Mouse (Mus musculus) heart, adult 18-20 months (tissue): ENCODE data around the gene Tspan10. TPM values are rescaled to one million over a fixed set of nuclear protein-coding genes. Genes with fewer than 3 reads are reported as not detected.
"Not testable (repeated sequence)": the region's sequence is repeated elsewhere in the genome, so short reads cannot be mapped to it uniquely, and the experiment has no call there.

Source experiments
- DNase-seq, 2 experiments: peaks; one replicate each; pipeline ENCODE4 v3.0.0; 2021 to 2022; ENCODE audit warnings: mixed read lengths in 1 of 2
- long read RNA-seq, 2 experiments: library from polyadenylated mRNA; stranded (forward); transcript quantifications; one replicate each; pipeline ENCODE4 v2.0.0; 2021
- total RNA-seq, 2 experiments: library from RNA; stranded (reverse); gene quantifications; 2 replicates each; pipeline ENCODE4 v1.2.3; 2021

Tspan10 gene
- 1 to 10 TPM; 1.0 to 2.3 TPM for total RNA-seq
- long read RNA-seq, experiment 1, partial matches to known transcripts = 0 of 2 reads
- long read RNA-seq, experiment 1, other reads (novel, unspliced or antisense) = 0 of 2 reads
- long read RNA-seq, experiment 2, partial matches to known transcripts = 0 of 1 reads
- long read RNA-seq, experiment 2, other reads (novel, unspliced or antisense) = 0 of 1 reads

DNA sequence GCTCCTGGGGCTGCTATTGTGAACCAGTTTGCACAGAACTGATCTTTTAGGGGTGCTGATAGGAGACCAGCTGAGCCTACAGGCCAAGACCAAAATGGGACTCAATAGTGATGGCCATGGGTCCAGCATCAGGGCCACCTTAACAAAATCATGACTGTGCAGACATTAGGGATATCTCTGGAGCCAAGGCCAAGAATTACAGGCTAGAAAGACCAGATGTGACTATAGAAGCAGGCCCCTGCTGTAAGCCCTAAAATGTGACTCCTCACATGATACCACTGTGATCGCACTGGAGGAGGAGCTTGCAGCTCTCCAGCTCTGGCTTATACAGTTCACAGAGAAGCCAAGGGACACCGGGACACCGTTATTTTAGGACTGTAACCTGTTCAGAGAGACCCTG lies at the start of gene Tspan10:
Tspan10 (plus strand) TSS at position 301 of the 400 bp plus-strand sequence.
- DNase-seq = no peak

DNA sequence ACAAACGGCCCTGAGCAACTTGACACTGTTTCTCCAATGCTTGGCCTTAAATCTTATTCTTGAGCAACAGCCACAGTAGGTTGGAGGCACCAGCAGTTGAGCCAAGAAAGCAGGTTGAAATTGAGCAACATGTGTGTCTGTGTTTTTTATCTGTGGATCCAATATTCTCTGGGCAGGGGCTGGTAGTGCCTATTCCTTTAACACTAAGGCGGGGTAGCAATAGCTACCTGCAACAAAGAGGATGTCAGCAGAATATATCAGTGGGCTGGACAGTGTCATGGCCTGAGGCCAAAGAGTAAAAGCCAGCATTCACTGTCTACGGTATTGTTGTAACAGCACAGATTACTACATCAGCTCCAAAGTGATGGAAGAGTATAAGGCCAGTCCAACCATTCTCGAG lies 46.8 kb upstream of the Tspan10 start:
- DNase-seq = no peak

DNA sequence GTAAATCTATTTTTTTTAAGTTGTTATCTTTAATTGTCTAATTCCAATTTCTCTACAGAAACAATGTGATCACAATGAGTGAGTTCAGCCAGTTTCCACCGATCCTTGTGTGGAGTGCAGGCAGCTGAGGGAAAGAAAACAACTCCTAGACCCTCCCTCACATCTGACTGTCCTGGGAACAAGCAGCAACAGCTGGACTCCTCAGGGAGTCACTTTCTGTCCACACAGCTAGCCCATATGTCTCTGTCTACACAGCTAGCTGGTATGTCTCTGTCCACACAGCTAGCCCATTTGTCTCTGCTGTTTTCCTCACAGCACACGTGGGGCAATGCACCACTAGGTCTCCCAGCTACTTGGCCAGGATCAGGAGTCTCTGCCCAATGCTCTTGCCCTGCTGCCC lies 44.8 kb upstream of the Tspan10 start:
- DNase-seq = no peak

DNA sequence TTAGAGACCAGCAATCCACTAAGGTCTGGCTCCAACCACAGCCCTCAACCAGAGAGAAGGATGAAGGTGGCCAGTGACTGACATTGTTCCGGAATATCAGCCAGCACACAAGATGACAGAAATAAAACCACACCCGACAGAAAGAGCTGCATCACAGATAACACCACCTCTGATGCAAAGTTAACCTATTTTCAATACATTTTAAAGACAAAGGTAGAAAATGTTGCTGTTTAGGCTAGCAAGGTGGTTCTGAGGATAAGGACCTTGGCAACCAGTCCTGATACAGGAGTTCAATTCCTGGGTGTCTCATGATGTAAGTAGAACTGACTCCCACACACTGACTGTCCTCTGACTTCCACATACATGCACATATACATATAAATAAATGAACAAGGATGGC lies 43.1 kb upstream of the Tspan10 start:
- no peak for DNase-seq

DNA sequence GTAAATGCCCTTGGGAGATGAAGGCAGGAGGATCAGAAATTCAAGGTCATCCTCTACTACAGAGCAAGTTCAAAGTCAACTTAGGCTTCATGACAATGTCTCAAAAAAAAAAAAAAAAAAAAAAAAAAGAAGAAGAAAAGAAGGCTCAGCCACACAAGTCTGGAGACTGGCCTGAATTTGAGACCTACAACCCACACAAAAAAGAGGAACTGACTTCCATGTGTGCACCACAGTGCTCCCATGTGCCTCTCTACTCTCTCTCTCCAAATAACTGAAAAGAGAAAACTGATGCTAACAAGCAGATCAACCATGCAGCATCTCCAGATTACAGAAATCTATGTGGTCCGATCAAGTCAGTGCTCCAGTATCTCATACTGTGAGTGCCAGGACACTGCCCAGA lies 37.6 kb upstream of the Tspan10 start:
- DNase-seq = no peak

DNA sequence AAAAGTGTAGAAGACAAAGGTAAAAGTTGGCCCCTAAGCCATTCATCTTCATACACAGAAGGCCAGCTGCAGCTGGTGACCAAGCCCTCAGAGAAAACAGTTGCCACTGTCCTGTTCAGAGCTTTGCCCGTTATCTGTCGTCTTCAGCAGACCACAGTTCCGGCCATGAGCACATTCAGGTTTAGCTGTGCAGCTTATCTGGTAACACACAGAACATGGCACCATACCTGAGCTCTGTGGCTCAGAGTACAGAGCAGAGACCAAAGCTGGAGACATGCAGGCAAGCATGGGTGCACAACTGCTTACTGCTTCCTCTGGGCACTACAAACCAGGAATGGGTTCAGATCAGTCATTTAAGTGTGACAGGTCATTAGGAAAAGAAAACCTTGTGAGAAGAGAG lies 36.6 kb upstream of the Tspan10 start:
- DNase-seq = no peak

DNA sequence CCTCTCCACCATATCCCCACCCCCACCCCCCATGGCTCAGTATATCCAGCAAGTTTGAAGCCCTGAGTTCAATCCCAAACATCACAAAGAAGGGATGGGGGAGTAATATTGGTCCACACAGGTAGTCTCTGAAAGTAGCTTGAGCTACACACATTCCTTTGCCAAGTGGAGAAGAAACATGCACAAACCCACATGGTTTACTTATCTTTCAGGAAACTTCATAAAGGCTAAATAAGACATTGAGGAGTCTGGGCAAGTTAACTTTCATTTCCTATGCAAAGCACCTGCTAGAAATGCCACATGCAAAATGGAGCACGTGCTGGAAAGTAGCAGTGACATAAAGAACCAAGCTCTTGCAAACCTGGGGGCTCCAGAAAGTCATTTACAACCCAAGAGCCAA lies 36.0 kb upstream of the Tspan10 start:
- no peak for DNase-seq

DNA sequence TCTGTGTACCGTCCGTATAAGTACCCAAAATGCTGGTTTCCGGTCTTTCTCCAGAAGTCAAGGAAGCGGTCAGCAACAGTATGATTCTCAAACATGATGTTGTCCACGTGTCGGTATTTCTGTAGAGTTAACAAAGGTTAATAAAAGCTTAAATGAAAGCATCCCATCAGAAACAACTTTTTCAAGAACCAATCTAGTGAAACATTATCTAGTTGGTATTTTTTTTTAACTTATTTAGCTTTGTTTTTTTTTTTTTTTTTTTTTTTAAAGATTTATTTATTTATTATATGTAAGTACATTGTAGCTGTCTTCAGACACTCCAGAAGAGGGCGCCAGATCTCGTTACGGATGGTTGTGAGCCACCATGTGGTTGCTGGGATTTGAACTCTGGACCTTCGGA lies 28.8 kb upstream of the Tspan10 start:
- not testable (repeated sequence) for DNase-seq

DNA sequence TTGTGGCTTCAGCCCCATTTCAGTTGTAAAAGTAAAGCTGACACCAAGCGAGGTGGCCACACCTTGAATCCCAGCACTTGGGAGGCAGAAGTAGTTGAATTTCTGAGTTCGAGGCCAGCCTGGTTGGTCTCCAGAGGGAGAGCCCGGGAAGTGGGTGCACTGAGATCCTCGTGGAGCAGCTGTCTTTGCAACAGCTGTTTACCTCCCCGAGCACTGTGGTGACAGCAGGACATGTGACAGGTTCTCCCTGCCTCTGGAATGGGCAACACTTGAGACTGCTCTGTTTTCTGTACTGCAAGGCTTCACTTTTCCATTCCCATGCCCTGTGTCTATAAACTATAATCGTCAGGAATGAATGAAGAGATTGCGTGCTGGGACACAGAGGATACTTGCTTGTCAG lies 24.6 kb upstream of the Tspan10 start:
- no peak for DNase-seq

DNA sequence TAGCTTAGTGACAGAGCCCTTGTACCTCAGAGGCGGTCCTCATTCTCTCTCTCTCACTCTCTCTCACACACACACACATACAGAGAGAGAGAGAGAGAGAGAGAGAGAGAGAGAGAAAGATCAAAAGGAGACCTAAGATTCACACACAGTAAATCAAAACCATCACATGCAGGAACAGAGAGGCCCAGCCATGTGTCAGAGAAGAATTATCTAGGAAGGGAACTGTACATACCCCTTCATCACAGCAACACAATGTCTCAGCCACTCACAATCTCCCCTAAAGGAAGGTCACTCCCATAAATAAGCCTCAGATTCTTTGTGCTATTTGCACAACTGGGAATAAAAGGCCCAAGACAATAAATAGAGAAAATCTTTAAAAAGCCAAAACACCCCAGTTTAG lies 23.9 kb upstream of the Tspan10 start:
- DNase-seq = no peak

DNA sequence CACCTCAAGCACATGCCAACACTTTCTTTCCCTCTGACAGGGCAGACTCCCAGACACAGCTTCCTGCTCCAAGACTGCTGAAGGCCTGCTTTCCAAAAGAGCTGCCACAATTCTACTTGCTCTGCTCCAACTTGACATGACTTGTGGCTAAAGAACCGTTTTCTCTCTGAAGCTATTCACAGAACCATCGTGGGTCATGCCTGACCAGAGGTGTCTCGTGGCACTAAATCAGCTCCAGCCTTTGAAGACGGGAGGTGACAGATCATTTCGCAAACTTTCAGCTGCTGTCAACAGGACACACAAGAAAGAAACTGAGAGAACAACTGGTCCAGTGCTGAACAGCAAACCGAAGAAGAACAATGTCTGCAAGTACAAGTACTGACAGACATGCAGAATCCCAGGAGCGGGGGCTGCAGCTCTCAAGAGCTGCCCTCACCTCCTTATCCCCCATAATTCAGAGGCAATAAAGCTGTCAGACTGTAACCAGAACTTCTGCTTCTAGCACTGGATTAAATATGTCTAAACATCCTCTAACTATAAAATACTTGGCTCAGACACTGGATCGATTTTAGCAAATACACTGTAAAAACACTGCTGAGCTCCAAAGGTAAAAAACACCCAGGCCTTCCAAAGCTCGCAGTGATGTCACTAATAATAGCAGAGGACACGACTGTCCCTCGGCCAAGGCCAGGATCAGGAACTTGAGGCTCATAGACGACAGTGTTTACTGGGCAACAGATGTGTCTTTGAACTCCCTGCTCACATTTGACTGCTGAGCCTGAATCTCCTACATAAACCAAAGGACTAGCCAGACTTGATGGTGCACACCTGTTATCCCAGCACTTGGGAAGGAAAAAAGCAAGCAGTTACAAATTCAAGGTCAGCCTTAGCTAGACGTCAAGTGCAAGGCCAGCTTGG lies 19.5 kb upstream of the Tspan10 start:
- peak in 1 of 2 experiments; percentile 13 for DNase-seq

DNA sequence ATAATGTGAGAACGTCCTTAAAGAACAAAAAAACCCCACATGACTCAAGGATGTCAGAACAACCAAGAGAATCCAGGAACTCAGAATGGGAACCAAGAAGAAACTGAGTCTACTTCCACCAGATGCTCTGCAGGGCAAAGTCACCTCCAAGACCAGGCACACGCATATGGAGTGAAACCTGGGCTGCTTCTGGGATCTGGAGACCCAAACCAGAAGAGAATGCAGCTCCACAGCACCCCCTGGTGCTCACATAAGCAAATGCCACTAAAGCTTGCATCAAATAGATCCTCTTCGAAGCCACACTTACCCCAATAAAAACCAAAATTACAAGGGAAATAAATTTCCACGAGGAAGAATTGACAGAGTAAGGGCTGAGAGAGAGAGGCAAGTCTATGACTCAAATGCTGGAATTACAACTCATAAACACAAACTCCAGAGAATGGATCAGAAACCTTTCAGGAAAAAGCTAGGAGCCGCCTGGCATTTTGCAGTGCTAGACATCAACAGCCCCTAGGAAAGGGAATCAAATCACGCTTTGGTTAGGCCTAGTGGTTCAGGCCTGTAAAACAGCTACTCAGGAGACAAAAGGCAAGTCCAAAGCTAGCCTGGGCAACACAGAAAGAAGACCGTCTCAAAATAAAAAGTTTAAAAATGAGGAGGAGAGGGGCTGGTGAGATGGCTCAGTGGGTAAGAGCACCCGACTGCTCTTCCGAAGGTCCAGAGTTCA lies 18.7 kb upstream of the Tspan10 start:
- peak; percentile 39 to 80 for DNase-seq

DNA sequence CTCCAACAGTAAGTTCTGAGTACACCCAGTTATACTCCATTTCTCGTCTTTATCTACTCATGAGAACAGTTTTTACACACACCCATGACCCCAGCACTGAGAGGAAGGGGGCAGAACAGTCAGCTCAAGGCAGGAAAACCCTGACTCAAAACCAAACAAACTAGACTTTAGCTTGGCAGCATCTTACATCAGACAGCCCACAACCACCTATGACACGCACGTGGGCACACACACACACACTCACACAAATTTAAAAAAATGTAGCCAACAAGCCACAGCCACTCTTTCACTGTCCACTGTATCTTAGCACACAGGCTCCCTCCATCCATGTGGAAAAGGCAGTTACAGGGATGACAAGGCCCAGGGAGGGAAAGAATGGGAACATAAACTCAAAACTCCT lies 15.7 kb upstream of the Tspan10 start:
- DNase-seq = no peak

DNA sequence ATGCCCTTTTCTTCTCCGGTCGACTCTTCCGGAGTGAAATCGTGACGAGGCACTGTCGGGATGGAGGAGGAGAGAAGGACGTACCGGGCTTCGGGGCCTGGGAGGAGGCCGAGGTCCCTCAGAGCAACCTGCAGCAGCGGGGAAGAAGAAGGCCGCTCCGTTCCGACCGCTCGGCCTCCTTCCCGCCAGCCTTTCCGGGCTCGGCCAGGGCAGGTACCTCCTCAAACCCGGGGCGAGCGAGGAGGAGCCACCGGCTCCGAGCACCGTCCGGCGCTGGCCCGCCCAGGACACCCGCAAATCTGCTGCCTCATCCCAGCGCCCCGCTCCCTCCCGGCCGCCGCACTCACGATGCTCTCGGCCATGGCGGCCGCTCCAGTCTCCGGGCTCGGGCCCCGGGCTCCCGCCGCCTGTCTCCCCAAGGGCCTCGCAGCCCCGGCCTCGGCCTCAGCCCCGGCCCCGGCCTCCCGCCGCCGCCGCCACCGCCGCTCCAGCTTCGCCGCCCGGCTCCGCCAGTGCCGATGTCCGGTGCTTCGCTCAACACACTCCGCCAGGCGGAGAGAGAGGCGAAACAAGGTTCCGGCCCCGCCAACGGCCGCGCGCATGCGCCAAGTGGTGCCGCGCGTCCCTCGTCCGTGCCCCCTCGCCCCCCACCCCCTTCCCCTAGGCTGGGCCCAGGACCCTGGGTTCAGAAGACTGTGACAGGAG lies 5.1 kb upstream of the Tspan10 start, which contains the start of gene Nploc4:
Nploc4 (minus strand) TSS at position 557 of the 705 bp plus-strand sequence.
- DNase-seq = peak; percentile 89 to 93

DNA sequence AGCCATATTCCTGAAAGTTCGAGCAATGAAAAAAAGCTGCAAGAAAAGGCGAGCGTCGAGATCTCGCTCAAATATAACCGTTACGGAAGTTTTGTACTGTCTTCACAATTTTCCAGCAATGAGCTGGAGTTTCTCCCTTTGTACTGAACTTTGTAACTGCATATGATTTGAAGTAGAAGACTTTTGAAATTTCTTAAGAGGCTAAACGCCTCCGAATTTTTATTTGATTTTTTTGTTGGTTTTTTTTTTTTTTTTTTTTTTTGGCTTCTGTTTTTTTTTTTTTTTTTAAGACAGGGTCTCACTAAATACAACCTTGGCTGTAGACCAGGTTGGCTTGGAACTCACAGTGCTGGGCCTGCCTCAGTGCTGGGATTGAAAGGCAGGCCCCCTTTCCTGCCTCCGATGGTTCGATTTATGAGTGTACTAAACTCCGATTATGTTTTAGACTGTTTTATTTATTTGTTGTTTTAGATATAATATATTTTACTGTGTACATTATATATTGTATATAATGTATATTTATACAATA lies 4.5 kb upstream of the Tspan10 start:
- DNase-seq = no peak

DNA sequence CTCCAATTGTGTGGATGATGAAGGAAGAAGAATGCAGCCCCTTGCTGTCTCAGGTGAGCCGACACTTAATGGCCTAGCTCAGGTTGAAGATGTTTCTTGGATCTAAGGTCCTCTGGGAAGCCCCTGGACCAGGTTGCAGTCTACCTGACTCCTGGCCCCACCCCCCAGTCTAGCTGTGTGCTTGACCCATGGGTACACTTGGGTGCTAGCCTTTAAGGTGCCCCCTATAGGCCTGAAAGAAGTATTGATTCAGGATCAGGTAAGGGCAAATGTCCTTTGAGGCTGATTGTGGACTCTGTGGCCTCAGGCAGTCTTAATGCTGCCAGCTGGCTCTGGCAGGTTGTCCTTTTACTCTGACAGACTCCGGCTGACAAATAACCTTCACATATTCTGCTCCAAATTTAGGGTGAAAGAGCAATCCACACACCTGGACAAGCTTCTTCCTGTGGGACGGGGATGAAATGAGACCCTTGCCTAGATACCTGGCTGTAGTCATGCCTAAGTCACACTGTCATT lies 379 bp downstream of the Tspan10 start:
- DNase-seq = no peak

DNA sequence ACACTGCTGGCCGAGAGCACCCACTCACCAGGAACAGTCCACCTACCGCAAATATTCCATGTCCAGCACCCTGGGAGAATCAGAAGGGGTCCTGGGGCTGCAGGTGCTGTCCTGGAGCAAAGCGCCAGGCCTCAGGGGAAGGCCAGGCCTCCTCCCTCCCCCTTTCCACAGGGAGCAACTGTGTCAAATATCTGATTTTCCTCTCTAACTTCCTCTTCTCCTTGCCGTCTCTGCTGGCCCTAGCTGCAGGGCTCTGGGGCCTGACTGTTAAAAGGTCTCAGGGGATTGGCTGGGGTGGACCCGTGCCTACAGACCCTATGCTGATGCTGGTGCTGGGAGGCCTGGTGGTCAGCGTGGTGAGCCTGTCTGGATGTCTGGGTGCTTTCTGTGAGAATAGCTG lies 1.7 kb downstream of the Tspan10 start:
- no peak for DNase-seq

DNA sequence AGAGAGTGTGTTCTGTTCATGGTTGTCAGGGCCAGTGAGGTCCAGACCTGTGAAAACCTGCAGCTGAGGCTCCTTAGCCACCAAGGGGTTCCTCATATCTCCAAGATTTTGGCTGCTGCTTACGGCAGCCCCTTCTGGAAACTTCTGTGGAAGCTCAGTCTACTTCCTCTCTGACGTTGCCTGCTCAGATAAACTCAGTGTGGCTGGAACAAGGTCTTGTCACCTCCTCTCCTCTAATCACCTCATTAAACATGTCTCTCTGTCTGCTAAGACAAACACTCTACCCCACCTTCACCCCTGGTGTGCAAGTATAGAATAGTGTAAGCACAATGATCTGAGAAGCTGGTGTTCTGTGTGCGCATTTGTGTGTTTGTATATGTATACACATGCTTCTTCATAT lies 3.0 kb downstream of the Tspan10 start:
- DNase-seq = no peak

DNA sequence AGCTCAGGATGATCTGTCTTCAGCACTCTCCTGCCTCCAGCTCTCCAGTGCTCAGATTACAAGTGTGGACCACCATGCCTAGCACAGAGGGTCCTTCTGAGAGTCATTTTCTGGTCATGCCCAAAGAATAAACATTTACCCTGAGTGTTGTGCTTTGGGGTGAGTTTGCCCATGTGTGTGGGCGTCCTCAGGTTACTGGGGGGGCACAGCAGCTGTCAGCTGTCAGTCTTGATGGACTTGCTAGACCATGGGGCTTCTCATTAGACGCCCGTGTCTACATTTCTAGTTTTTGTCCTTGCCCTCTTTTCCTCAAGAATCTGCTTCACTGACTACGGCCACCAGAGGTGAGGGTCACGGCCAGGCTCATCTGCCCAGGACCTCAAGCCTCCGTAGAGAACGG lies 4.7 kb downstream of the Tspan10 start:
- DNase-seq = no peak

DNA sequence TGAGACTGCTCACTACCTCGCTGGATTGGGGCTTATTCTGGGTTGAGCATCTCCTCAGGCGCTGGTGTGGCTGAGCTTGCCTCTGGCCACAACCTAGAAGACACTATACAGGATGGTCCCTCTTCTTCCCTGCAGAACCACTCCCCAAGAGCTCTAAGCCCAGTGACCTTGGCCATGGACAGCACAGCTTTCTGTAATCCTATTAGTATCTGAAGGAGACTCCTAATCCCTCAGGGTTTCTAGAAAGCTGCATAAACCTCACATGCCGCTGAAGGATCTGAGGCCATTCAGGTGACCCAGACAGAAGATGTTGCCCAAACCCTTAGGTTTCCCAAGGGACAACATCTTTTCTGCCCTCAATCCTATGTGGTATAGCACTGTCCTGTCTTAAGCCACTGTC lies 9.8 kb downstream of the Tspan10 start:
- DNase-seq = no peak

DNA sequence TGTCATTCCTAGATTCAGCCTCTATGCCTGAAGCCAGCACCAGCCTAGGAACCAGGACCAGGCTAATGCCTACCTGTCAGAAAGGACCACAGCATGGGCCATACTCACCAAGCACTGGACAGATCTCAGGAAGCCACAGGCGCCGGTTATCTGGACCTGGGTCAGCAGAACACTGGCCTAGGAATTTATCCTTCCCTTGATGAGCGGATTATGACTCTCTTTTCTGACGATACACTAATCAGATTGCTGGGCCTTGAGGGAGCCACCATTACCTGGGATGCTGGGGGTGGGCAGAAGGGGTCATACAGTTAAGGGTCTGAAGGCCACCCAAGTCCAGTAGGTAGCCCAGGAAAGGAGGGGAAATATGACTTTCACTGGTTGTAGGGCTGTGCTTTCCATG lies 10.9 kb downstream of the Tspan10 start, which contains the start of gene Pde6g:
Pde6g (minus strand) TSS at position 195 of the 400 bp plus-strand sequence.
- no peak for DNase-seq

DNA sequence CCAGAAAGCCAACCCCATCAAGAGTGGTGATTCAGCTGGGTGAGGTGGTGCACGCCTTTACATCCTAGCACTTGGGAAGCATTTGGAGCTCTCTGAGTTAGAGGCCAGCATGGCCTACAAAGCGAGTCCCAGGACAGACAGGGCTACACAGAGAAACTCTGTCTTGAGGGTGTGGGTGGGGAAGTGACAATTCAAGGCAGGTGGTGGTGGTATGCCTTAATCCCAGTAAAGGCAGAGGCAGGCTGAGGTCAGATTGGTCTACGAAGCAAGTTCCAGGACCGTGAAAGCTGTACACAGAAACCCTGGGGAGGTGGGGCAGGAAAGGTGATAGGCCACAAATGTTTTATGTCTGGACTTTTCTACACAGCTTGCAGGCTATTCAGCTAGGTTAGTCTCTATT lies 12.5 kb downstream of the Tspan10 start:
- no peak for DNase-seq
